In the genomic region with DNA sequence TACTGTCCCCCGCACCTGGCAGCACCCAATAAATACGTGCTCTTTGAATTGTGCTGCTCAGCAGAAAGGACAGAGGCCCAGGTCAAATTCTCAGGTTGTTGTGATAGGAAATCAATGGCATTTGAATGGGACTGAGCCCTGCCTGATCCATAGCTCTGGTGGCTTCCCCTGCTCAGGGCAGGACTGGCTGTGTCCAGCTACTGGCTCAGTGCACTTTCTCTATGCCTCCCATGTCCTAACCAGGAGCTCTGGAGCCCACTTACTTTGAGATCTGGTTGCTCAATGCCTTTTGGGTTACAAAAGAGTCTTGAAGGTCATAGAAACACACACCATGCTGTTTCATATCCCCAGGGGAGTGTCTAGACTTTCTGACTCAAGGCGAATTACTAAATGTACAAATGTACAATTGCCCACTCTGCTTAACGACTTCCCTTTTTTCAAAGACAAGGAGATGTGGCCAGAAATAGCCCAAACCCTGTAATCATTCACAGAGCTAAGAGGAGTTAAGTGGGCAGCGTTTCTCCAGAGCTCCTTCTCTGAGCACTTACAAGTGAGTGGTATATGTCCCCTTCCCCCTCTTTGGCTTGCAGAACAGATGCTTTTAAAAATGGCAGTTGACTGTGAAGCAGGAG, we compare ENCODE assay signal across 13 mouse cellular contexts.
DNase-seq lines count a peak whose midpoint lies in the region; ATAC-seq and TF ChIP-seq lines count a peak whose summit lies in the region.
"Had no signal": no experiment of that assay in that cellular context is flagged by ENCODE, and none has a peak within 500 bp of the region (broad histone marks: within the 10 kb centered on the region; RNA-seq: fewer than 3 reads in every experiment).

No protein-coding gene starts in this region.

- no peaks in the 10 kb centered on the region for H3K36me3 ChIP-seq in heart, embryonic 12.5 days
- no peaks in the 10 kb centered on the region for H3K36me3 ChIP-seq in C2C12 (ENCODE audit: control insufficient read depth, insufficient read depth)
- H3K36me3 ChIP-seq in midbrain, embryonic 13.5 days: no peaks in the 10 kb centered on the region
- H3K36me3 ChIP-seq: limb, embryonic 13.5 days; midbrain, embryonic 15.5 days had no signal

- peak overlapping the region; percentile 22; the same call in 1 of the 2 replicates for H3K27ac ChIP-seq in heart, embryonic 12.5 days (ENCODE audit: poor library complexity, severe bottlenecking)
- H3K27ac ChIP-seq in midbrain, embryonic 13.5 days: no peak overlapping the region
- H3K27ac ChIP-seq: gastrocnemius, adult 2 months; layer of hippocampus, adult 2 months; limb, embryonic 13.5 days; midbrain, embryonic 15.5 days had no signal

- no peaks in the 10 kb centered on the region for H3K79me3 ChIP-seq in C2C12 (ENCODE audit: low read depth)

- no peak overlapping the region for H3K9ac ChIP-seq in heart, embryonic 12.5 days
- no peak overlapping the region for H3K9ac ChIP-seq in midbrain, embryonic 13.5 days (replicated peaks)
- H3K9ac ChIP-seq: limb, embryonic 13.5 days; midbrain, embryonic 15.5 days had no signal

- no peak for ATAC-seq in heart, embryonic 12.5 days (ENCODE audit: insufficient number of reproducible peaks, low FRiP score)
- peak; percentile 93 for ATAC-seq in common myeloid progenitor, adult 5-6 weeks (replicated peaks; ENCODE audit: low read depth, poor library complexity, severe bottlenecking)
- ATAC-seq in megakaryocyte, adult 5-6 weeks (ENCODE audit: poor library complexity, severe bottlenecking): peak; percentile 91
- no peak for ATAC-seq in midbrain, embryonic 13.5 days
- ATAC-seq: inflammation-experienced regulatory T-cells, adult 6 months; midbrain, embryonic 15.5 days had no signal

- H3ac ChIP-seq in C2C12 (ENCODE audit: control insufficient read depth, insufficient read length, low read depth): no peak overlapping the region

- H3K79me2 ChIP-seq in C2C12 (ENCODE audit: control insufficient read depth, insufficient read depth): no peaks in the 10 kb centered on the region

- H3K4me1 ChIP-seq in heart, embryonic 12.5 days (replicated peaks): peaks cover 24% of the 10 kb centered on the region
- H3K4me1 ChIP-seq in midbrain, embryonic 13.5 days (replicated peaks): no peaks in the 10 kb centered on the region

- H3K9me3 ChIP-seq in heart, embryonic 12.5 days (replicated peaks): no peaks in the 10 kb centered on the region
- no peaks in the 10 kb centered on the region for H3K9me3 ChIP-seq in midbrain, embryonic 13.5 days
- H3K9me3 ChIP-seq: limb, embryonic 13.5 days; midbrain, embryonic 15.5 days had no signal

- no peak for TF ChIP-seq CTCF in C2C12 (IDR thresholded peaks at IDR 0.05; ENCODE audit: control insufficient read depth, insufficient read depth, insufficient read length)

- no peak for DNase-seq in heart, postnatal 25 days (ENCODE audit: low spot score)
- no peak for DNase-seq in cerebellum, postnatal 25 days
- DNase-seq in urinary bladder, postnatal 36 days (ENCODE audit: low spot score in 2 of 2): no peak
- DNase-seq: gastrocnemius, adult 2 months had no signal

- no peaks in the 10 kb centered on the region for H3K27me3 ChIP-seq in heart, embryonic 12.5 days (replicated peaks)
- H3K27me3 ChIP-seq in C2C12 (ENCODE audit: control insufficient read depth, insufficient read depth, insufficient read length): no peaks in the 10 kb centered on the region
- H3K27me3 ChIP-seq in midbrain, embryonic 13.5 days: no peaks in the 10 kb centered on the region
- H3K27me3 ChIP-seq: midbrain, embryonic 15.5 days had no signal

- no peak overlapping the region for H3K4me3 ChIP-seq in heart, embryonic 12.5 days
- no peak overlapping the region for H3K4me3 ChIP-seq in C2C12 (ENCODE audit: insufficient read depth, poor library complexity, severe bottlenecking)
- no peak overlapping the region for H3K4me3 ChIP-seq in midbrain, embryonic 13.5 days (replicated peaks)
- H3K4me3 ChIP-seq: gastrocnemius, adult 2 months; layer of hippocampus, adult 2 months; limb, embryonic 13.5 days; midbrain, embryonic 15.5 days had no signal

- WGBS in heart, embryonic 12.5 days: 43% methylated on average over 5 of the region's 5 CpGs
- WGBS in midbrain, embryonic 13.5 days: 73% methylated on average over 5 of the region's 5 CpGs

- peak overlapping the region; percentile 4; the same call in 1 of the 2 replicates for H3K4me2 ChIP-seq in heart, embryonic 12.5 days
- no peak overlapping the region for H3K4me2 ChIP-seq in midbrain, embryonic 13.5 days (replicated peaks)
- H3K4me2 ChIP-seq: limb, embryonic 13.5 days; midbrain, embryonic 15.5 days had no signal

- intact Hi-C loops in heart, postnatal 25 days (cut with DNase I): no loop called here

TF ChIP-seq in C2C12, 6 proteins besides CTCF, POLR2A, EP300 and RAD21:
- TF ChIP-seq USF1 (IDR thresholded peaks at IDR 0.05; ENCODE audit: low read depth): no peak
- TF ChIP-seq CEBPB (IDR thresholded peaks at IDR 0.05; ENCODE audit: low read depth): peak; percentile 39
TF ChIP-seq in C2C12: peak in this region for 1.

Comparison
In these comparisons a context has a peak if more than half of its experiments do, and no peak if none do; other contexts are left out.
1. ATAC-seq: peak in common myeloid progenitor, adult 5-6 weeks (single experiment) and megakaryocyte, adult 5-6 weeks (single experiment); none in heart, embryonic 12.5 days (single experiment) and midbrain, embryonic 13.5 days (single experiment).